Mouse (Mus musculus) urinary bladder, postnatal 4 days (tissue): ENCODE measurements around the gene Csnk1g1.
A peak's percentile ranks its signal among the peaks of the same experiment; 100 is the strongest.

Source experiments
- DNase-seq, 2 experiments: peaks; one replicate each; pipeline ENCODE4 v3.0.0; 2021 to 2022; ENCODE audit warnings: low spot score in 2 of 2

Csnk1g1 gene

DNA sequence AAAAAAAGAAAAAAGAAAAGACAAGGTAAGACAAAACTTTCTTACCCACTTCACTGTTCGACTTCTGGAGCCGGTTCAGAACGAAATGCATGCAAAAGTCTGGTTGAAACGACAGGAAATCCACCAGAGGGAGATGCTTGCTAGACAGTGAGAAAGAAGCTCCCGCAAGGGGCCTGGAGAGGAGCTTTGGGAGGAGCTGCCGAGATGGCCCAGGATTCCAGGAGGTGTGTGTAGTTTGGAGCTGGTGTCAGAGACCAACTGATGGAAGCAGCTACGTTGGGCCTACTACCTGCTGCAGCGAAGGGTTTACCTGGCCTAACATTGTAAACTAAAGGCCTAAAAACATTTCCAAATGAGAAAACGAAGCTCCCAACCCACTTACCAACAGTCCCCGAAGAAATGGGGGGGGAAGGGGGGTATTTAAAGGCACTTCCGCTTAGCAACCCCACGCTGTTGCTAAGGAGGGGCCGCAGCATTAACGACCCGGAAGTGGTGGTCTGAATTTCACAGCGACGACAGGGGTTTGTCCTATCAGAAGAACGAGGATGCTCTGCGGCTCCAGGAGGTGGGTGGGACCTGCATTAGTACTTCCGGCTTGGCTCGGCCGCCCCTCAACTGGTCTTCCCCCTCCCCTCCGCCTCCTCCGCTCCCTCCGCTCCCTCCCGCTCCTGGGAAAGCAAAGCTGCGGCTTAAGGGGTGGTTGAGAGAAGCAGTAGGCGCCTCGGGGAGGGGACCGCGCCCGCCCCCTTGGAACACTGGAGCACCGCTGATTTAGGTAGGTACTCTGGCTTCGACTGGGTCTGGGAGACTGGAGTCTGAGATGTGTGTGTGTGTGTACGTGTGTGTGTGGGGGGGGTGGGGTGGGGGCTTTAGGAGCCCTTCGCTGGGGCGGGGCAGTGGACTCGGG, at the start of gene Csnk1g1, which contains the start of gene Trip4:
Csnk1g1 (plus strand) TSS at position 531 of the 907 bp plus-strand sequence.
Trip4 (minus strand) TSS at position 401 of the 907 bp plus-strand sequence.
- peak; percentile 93 to 94 for DNase-seq

GRCm38 (mm10) chr9:65859656-65860055, 49.1 kb upstream of the Csnk1g1 start:
- no peak for DNase-seq

- peak; percentile 85 to 93 for DNase-seq
Observed at GRCm38 (mm10) chr9:65884564-65885315, 24.0 kb upstream of the Csnk1g1 start.

GRCm38 (mm10) chr9:65890143-65890628, 18.5 kb upstream of the Csnk1g1 start, which contains the start of gene Pclaf:
TSS of gene Pclaf (plus strand) at chr9:65890237.
- peak; percentile 61 to 67 for DNase-seq

GRCm38 (mm10) chr9:65891126-65891525, 17.6 kb upstream of the Csnk1g1 start:
- DNase-seq = no peak

GRCm38 (mm10) chr9:65896977-65897376, 11.7 kb upstream of the Csnk1g1 start:
- DNase-seq = no peak

- DNase-seq = no peak
Observed at GRCm38 (mm10) chr9:65902879-65903278, 5.8 kb upstream of the Csnk1g1 start.

DNA sequence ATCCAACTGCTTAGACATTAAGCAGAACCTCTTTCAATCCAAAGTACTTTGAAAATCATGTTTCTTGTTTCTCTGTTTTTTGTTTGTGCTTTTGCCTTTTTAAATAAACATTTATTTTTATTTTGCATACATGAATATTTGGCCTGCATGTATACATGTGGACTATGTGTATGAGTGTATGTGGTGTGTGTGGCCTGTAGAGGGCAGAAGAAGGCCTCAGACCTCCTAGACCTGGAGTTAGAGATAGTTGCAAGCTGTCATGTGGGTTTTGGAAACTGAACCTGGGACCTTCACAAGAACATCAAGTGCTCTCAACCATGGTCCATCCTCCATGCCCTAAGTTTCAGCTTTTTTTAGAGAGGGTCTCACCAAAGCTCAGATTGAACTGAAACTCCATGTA, 5.3 kb upstream of the Csnk1g1 start:
- no peak for DNase-seq

- DNase-seq = peak; percentile 48 to 63
Observed at GRCm38 (mm10) chr9:65909301-65909801, 627 bp downstream of the Csnk1g1 start.

GRCm38 (mm10) chr9:65909837-65910236, 1.1 kb downstream of the Csnk1g1 start:
- no peak for DNase-seq

- DNase-seq = no peak
Observed at GRCm38 (mm10) chr9:65913976-65914375, 5.3 kb downstream of the Csnk1g1 start.

DNA sequence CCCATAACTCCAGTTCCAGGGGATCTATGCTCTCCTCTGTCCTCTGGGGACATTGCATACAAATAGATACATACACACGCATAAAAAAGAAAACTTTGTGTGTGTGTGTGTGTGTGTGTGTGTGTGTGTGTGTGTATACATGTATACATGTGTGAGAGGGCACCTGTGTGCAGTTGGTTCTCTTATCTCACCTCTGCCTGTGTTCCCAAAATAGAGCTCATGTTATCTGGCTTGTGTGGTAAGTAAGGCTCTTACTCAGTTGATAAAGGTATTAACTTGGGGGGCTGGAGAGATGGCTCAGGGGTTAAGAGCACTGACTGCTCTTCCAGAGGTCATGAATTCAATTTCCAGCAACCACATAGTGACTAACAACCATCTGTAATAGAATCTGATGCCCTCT, 8.3 kb downstream of the Csnk1g1 start:
- no peak for DNase-seq

GRCm38 (mm10) chr9:65928456-65928855, 19.7 kb downstream of the Csnk1g1 start:
- no peak for DNase-seq

DNA sequence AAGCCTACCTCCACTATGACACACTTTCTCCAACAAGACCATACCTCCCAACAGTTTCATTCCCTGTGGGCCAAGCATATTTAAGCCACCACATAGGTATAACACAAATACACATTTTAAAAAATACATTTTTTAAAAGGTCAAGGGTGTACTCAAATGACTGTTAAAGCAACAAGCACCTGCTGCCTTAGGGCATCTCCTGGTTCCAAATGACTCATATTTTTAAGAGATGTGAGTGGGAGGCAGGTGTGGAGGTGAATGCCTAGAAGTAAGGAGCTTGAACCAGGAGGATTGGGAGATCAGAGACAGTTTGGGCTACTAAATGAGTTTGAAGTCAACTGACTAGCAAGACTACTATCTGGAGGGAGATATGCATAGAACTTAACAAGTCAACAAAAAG, 21.1 kb downstream of the Csnk1g1 start:
- DNase-seq = no peak

DNA sequence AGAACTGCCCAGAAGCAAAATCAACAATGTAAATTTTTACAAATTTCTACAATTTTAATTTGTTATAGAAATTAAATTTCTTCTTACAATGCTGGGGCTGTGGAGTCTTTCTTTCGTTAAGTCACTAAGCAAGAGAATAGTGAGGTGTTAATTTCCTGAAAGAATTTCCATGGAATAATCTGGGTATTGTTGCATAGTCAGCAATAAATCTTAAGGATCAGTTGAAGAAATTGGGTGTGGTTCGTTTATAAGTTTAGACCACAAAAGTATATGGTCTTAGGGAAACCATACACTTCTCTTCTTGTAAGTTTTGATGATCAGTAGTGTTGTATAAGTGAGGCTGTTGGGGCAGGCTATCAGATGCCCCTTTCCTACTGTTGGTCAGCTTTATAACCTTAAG, 28.8 kb downstream of the Csnk1g1 start:
- DNase-seq = no peak

GRCm38 (mm10) chr9:65951082-65951587, 42.4 kb downstream of the Csnk1g1 start:
- no peak for DNase-seq

DNA sequence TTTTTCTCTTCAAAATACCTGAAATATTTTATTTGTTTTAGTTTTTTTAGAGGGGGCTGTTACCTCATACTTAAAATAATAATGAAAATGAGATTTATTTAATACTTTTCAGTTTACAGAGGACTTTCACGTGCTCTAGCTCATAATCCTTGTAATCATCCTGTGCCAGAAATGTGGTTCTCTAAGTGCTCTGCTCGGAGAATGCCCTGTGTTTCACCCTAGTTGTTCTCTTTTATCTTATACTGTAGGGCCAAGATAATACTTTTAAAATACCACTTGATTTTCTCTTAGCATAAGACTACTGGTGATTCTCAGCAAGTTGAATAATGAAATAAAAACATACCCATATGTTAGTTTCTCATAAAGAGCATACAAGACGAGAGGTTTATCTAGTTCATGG, 61.3 kb downstream of the Csnk1g1 start:
- DNase-seq = no peak

DNA sequence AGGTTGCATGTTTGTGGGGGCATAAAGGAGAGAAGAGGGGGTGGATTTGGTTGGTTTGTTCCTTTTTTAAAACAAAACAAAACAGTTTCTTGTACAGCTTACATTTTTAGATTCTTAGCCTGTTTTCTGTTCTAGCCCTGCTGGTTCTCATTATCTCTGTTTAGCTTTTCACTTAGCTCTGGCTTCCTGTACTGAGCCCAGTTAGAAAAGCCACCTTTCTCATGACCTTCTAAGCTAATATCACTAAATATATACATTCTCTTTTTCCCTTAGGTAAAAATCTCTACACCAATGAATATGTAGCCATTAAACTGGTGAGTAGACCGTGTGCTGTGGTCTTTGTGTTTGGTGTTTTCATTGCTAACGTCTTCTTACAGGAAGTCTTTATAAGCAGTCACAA, 64.5 kb downstream of the Csnk1g1 start:
- no peak for DNase-seq

DNA sequence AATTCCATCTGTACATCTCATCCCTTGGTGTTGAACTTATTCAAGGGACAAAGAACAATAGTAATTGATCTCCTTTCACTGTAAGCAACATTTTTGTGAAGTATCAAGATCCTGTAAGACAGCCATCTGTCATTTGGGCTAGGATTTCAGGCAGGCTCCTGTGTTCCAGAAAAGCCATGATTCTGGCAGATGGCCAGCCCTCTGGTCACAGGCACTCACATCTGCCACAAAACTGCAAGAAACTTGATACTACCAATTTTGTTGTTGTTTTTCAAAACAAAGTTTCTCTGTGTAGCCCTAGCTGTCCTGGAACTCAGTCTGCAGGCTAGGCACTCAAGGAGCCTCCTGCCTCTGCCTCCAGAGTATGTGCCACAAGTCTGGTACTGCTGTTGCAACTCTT, 67.2 kb downstream of the Csnk1g1 start:
- no peak for DNase-seq

- no peak for DNase-seq
Observed at GRCm38 (mm10) chr9:65982841-65983240, 74.1 kb downstream of the Csnk1g1 start.

DNA sequence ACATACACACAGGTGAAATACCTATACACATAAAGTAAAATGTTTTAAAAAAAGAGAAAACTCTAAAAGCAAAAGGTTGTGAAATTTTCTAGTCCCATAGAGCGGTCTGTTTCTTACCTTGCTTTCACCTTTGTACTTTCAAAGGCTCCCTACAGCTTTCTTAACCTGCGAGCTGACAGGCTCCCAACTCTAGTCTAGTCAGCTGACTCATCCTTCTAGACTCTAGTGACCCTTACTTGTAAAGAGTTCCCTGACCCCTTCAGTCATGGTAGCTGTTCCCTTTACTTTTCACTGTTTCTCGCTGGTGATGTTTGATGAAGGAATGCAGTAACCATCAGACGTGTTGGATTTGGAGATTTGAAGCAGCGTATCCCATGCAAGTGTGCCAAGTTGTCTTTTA, 78.3 kb downstream of the Csnk1g1 start:
- no peak for DNase-seq
